Mouse (Mus musculus): ENCODE measurements around the gene Gm20517.

GRCm38 (mm10) chr17:47596839-47597164 is 14.6 kb upstream of the Gm20517 start:
- TF ChIP-seq CTCF (conservative IDR thresholded peaks at IDR 0.05; ENCODE audit: insufficient read depth, insufficient read length, low read depth, low read length) (no peak), POLR2A (IDR thresholded peaks at IDR 0.05; ENCODE audit: low read depth, low read length) (no peak)
